Mouse (Mus musculus) heart, postnatal 0 days (tissue): Measurements from ENCODE around the gene Psma6.

Source experiments
- CTCF ChIP-seq: IDR thresholded peaks from 2 replicates; pipeline ENCODE4 v1.5.1; 2016; ENCODE audit warnings: antibody characterized with exemption, control low read depth, low read depth
- EP300 ChIP-seq: IDR thresholded peaks from 2 replicates; pipeline ENCODE4 v1.6.1; 2016; ENCODE audit warnings: antibody characterized with exemption, low read depth

DNA sequence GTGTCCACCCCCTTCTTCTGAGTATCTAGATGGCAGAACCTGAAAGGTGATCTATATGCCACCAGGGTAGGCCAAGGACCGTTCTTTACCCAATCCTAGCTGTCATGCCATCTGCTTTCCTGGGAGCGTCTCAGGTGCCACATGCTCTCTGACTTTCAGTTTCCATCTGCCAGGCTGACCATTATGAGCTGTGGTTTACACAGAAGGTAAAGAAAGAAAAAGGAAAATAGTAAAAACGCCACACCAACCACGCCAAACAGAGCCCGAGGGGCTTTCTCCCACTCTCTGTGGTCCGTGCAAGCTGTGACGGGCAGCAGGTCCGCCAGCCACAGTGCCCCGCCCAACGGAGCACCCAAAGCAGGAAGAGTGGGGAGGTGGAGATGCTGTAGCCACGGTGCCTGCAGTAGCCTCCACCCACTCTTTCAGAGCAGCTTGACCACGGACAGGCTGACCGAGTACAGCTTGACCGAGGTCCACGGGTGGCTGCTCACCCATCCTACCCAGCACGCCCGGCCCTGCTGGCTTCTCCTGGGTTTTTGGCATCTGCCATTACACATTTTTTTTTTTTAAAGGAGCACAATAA, 81.5 kb downstream of the Psma6 start:
- TF ChIP-seq CTCF (no peak), EP300 (no peak)
